Mouse (Mus musculus) retina, embryonic 14.5 days (tissue): ENCODE measurements around the gene Derl2.

Experiments
- DNase-seq: peaks from one replicate; pipeline ENCODE4 v3.0.0-alpha.2; 2015; ENCODE audit warnings: low spot score

The Derl2 gene

DNA sequence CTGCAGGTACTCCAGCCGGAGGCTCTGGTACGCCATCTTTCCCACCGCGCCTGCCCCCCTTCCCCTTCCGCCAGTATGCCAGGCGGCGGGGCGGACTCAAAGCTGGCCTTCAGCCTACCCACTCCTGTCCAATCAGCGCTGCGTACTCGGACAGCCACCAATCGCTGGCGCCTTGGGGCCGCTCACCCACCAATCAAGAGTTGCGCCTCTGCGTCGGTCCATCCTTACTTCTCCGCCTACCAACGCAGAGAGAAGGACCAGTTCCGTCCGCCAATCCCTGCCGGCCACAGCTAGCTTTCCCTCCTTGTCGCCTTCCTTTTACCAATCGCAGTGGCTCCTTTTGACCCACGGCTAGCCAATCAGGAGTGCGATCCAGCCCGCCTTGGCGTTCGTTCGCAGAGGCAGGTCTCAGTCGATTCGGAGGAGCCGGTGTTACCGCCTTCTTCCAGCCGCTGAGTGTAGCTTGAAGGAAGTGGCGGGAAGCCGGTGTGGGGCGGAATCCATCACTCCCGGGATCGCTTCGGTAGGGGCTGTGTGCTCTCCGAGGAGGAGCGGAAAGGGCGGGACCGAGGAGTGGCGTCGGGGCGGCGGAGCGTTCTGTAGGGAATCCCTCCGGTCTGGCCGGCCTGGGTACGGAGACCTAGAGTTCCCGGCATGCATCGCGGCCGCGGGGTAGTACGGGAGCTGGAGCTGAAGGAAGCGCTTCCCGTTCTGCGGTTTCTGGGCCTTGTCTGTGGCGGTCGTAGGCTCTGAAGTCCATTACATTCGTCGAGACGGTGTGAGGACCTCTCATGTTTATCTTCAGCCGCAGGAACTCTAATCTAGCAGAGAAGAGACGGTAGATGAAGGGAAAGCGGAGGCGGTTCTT, at the start of gene Derl2, which contains the start of gene Mis12:
Derl2 (minus strand) TSS at position 641 of the 868 bp plus-strand sequence.
Mis12 (plus strand) TSS at position 411 of the 868 bp plus-strand sequence.
- peak; percentile 99 for DNase-seq

DNA sequence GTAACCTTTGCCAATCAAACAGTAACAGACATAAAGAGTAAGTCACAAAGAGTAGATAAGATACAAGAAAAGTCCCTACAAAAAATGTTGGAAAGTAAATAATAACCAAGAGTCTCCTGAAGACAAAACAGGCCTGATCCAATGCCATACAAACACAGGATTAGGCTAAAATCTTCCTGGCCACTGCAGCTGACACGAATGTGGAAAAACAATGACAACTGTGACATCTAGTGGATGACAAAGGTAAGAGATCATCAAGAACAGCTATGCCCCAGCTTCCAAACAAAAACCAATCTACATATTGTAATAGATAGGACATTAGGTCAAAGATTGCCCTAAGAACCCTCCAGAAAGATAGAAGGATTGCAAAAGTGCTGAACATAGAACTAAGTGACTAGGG, 32.9 kb upstream of the Derl2 start:
- DNase-seq = peak; percentile 79

DNA sequence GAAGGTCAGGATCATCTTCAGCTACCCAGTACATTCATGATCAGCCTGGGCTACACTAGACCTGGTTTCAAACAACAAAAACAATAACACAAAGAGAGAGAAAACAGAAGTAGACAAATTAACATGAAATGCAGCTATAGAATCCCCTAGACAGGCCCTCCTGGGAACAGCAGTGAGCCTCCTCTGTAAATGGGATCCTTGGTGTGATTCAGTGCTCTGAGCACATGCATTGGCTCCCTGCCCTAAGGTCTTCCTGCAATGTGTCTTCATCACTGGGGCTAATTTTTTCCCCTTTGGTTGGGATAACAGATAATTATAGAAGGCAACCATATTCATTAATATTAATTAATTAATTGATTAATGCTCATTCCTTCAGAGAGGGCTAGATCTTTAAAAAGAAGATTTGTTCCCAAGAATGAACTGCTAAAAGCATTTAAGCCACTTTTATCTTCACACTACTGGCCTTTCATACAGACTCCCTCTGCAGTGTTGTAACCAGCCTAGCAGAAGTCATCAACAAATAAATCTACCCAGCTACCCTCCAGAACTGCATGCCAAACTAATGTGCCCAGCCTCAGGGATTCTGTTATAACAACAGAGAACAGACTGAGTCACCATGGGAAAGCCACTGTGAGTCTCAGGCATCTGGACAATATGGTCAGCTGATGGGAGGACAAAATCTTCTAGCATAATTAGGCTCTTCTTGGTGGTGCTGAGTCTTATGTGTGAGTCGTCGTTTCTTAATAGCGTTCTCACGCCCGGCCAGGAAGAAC, 20.1 kb upstream of the Derl2 start:
- no peak for DNase-seq

DNA sequence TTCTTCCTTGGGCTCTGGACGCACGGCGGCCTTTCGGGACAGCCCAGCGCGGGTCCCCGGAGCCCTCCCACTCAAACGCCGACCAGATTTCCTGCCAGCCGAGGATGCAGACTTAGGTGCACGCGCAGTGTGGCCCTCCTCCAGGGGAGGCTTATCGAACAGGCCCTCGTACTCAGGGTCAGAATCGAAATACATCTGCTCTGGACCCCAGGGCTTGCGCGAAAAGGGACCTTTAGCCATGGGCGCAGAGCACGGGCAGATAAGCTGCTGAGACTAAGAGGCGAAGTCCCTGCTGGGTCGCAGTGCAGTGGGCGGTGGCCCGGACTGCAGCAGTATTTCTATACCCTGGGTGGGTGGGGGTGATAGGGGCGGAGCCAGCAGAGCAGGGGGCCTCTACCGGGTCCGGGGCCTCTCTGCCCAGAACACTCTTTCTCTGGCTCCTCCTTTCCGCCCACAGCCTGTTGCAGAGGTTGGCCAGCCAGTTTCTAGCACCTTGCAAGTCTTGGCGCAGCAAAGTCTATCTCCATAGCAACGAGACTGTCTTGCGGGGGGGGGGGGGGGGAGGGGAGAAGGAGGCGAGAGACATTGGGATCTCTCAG, 13.6 kb upstream of the Derl2 start, which contains the start of gene 6330403K07Rik:
6330403K07Rik (minus strand) TSS at position 351 of the 599 bp plus-strand sequence.
- DNase-seq = peak; percentile 89

DNA sequence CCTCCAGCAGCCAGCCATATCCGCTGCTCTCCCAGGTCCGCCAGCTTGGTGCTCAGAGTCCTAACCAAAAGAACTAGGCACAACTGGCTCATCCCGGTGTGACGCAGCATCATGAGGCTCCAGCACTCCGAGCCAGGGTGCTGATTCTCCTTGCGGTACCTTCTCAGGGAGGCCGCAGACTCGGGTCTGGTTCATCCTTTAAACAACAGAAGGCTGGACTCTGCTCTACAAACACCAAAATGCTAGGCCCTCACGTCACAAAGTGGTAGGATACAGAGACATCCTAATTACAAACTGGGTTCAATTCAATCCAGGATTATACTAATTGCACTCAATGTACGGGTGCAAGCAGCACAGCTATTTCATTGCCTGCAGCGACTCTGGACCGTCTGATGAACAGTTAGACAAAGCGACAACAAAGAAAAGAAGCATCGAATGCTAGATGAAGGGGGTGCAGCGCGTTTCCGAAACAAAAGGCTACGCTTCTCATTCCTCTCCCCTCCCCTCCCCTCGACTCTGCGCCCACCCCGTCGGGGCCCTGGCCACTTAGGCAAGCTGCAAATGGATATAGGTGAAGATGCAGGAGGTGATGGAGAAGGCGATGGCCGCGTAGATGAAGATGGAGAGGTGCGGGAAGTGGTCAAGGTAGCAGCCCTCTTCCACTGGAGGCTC, 13.0 kb upstream of the Derl2 start:
- DNase-seq = peak; percentile 59

DNA sequence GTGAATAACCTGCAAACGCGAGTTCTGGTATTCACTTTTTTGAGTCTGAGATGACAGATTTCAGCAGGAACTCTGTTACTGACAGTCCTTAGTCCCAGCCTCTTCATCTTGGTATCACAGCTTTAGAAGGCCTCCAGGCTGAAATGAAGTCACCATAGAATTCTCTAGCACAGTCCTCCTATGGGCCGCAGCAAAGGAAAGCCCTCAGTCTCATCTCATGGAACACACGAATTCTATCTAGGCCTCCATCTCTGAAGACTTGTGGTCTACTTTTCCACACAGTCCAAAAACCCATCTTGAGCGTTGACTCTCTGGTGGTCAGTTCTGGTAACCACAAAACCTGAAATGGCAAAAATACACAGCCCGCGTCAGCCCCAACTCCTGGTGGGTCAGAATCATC, 12.4 kb upstream of the Derl2 start:
- no peak for DNase-seq

DNA sequence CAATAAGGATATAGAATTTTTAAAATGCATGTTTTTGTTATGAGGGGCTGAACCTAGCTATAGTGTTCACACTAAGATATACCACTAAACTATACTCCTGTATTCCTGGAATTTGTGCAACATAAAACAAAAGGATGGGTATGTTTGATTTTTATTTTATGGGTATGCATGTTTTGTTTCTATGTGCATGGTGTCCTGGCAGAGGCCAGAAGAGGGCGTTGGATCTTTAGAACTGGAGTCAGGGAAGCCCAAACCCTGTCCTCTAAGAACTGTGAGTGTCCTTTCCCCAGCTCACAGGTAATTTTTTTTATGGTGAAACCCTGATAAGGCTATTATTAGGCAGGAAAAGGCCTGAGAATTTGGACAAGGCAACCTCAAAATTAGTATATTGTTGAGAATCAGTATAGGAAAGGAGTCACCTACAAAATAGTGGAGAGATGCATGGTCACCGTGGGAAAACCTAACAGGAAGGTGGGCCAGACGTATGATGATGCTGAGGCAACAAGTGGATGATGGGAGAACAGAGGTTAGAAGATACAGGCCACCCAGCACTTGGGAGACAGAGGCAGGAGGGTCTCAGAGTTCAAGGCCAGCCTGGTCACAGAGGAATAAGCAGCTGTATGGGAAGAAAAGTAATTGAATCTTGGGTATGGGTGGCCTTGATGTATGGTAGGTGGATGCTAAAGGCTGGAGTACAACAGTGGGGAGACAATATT, 9.9 kb upstream of the Derl2 start:
- no peak for DNase-seq

DNA sequence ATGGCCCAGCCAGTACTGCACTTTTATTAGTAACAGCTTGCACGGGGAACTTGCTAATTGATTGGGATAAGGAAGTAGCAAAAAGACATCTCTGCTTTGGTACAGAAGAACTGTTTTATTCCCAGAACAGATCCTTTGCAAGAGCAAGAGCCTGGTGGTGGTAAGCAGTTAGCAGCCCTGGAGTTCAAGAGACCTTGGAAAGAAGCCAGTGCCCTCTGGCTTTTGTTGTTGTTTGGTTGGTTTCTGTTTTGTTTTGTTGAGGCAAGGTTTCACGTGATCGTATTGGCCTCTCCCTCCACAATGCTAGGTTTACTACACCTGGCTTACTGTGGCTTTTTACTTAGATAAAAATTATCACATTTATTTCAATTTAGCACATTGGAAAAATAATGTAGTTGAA, 8.6 kb upstream of the Derl2 start:
- DNase-seq = no peak

DNA sequence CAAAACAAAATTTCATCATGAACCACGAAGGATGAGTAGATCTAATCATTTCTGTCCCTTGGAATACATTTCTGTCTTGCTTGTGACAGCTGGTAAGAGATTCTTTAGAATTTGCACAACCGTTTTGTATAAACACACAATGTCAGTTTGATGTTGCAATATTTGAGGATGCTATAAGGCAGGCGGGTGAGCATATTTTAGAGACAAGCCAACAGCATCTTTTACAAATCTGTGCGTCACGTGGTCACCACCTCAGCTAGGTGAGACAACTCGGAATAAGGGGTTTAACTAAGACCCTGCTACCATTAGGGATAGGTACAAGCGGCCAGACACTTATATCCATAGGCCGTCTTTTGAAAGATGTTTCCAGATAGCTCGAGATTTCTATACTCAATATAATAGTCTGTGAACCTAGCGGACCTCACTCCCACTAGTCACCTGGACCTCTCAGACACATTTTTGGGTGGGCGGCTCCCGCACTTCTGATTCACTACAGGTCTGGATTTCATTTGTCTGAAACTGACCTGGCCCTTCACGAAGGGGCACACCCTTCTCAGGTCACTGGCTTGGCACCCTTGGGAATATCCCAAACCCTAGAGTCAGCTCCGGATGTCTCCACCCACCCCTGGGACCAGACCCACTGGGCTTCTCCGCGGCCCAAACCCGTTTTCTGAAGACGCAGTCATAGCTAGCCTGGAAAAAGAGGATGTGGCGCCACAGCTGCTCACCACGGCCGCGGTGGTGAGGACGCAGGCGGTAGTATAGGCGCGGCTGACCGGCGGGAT, 1.0 kb downstream of the Derl2 start:
- peak; percentile 6 for DNase-seq

DNA sequence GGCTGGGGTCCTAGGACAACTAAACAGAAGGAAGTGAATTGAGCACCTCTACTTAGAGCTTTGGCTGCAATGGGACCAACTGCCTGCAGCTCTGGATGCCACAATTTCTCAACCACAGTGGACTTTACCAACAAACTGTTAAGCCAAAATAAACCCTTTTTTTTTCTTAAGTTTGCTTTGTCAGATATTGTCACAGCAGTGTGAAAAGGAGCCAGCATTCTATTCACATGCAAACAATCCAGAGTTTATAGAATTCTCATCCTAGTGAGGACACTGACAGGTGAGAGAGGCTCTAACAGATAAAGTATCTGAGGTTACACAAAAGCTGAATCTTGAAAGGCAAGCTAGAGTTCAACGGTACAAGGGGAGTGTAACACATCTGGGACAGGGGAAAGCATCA, 2.6 kb downstream of the Derl2 start:
- no peak for DNase-seq

DNA sequence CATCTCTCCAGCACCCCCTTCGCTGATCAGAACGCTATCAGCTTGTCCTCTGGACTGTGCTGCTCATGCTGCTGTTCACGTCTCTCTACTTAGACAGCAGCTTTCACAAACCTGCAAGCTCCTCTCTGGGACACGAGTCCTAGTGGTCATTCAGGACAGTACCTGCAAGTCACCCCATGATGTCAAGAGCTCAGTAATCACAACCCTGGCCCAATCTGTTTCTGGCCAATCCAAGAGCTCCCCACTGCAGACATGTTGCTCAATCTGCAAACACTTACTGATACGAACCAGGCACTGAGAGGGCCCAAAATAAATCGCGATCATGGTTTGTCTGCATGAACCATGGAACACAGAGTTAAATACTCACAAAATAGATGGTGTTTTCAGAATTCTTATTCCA, 6.9 kb downstream of the Derl2 start:
- DNase-seq = no peak

DNA sequence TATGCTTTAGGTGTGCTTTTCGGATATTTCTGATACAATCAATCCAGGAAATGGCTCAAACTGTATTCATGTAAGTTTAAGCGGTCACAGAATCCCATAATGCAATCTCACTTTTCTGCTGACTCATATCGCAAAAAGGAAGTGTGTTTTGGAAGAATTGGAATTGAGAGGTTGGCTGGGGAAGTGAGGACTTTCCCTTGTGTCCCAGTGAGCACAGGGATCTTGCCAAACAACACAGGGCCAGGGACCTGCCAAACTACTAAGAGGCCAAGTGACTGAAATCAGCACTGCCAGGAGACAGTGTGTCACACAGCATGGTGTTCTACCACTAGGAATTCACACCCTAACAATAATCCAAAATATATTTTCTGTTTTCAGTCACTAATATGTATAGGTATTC, 11.3 kb downstream of the Derl2 start:
- DNase-seq = no peak

DNA sequence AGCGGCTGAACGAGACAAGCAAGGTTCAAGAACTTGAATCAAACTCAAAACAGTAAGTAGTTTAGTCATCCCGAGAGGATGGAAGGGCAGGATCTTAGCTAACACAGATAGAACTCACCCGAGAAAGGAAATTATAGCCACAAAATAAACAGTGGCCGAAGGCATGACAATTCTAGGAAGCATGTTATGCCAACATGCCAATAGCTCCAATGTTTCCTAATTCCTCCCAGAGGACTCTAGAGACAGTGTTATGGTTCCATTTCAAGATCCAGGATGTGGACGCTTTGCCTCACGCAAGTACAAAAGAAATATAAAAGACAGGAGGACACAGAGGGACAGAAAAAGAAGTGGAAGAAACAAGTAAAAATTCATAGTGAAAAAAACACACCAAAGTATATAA, 11.8 kb downstream of the Derl2 start:
- DNase-seq = no peak

DNA sequence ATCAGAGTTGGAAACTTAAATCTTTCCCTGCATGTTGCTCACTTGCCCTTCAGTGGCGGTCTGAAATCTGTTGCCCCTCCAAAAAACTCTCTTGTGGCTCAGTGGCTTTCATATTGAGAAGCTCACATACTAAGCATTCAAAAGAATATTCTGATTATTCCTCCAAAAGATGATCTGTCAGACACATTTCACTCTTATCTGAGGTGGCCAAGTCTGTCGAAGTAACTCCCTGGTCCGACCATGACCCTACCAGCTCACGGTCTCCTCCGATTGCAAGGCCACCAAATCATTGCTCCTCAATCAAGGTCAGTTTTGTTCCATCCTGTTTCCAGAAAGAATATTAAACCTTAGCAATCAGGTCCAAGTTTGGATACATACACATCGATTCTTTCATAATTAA, 12.6 kb downstream of the Derl2 start:
- DNase-seq = no peak

DNA sequence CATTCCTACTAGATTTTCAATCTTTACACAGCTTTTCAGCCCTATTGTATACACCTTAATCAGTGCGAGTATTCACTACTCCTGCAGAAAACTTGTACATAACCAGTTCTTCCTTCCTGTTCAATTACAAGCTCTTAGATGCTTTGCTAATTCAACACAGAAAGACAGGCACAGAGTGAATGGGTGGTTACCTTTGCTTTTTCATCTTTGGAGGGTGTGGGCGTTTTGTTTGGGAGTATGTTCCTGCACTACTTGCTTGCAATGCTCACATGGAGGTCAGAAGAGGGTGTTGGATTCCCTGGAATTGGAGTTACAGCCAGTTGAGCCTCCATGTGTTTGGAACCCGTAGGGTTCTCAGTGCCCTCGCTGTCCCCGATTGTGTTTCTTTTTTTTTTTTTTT, 14.6 kb downstream of the Derl2 start:
- DNase-seq = no peak

DNA sequence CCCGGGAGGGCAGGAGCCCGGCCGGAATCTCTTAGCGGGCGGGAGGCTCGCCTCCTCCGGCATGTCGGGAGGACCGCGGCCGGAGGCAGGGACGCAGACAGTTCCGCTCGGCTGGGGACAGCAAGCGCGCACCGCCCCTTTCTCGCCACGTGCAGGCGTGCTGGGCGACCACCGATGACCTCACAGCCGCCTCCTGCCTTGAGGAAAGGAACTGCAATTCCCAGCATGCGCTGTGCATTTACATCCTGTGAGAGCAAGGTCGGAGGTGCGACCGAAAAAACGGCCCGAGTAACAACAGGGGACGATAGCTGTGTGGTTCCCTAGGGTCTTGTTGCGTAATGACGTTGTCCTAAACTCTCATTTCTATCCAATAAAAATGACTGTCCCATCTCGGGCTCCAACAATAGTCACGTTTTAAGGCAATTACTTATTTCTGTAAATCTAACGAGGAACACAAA, 15.3 kb downstream of the Derl2 start, which contains the start of gene Dhx33:
Dhx33 (minus strand) TSS at position 122 of the 458 bp plus-strand sequence.
- DNase-seq = peak; percentile 98

DNA sequence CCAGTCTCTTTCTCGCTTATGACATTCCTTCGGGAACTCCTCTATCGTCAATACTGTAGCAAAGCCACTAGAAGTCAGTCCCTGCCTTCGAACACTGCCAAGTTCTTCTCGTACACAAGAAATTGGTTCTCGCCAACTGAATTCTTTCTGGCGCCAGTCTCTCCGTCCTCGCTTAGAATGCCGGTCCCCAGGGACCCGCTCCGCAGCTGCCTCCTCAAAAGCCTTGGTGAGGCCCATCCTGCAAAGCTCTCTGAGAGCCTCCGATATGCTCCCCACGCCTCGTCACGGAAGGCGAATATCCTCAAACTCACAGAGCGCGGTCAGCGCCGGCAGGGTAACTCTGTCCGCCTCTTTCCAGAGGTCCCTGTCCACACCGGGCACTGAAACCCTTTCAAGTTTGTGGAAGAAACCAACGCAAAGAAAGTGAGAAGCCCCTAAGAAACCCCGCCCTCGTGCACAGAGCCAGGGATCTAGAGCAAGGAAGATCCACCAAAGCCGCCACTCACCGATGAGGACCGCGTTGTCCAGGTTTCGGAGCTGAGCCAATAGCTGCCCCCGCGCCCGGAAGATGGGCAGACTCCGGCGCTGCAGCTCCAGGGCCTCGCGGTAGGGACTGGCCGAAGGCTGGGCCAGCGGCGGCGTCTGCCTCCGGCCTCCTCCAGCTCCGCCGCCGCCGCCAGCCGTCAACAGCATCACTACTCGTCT, 15.9 kb downstream of the Derl2 start:
- DNase-seq = peak; percentile 57

DNA sequence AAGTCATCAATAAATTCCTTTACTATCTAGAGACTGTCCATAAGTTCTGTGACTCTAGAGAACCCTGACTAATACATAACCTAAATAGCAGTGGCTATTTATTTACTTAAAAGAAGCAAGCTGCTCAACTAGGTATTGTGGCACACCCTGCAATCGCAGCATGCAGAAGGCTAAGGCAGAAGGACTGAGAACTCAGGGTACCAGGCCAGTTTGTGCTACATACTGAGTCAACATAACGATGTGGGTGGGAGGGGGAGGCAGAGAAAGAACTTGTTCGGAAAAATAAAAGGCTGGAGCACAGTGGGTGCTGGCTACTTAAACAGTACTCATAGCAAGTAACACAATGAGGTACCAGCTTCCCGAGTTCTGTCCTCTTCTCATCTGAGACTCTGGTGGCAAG, 18.5 kb downstream of the Derl2 start:
- no peak for DNase-seq

DNA sequence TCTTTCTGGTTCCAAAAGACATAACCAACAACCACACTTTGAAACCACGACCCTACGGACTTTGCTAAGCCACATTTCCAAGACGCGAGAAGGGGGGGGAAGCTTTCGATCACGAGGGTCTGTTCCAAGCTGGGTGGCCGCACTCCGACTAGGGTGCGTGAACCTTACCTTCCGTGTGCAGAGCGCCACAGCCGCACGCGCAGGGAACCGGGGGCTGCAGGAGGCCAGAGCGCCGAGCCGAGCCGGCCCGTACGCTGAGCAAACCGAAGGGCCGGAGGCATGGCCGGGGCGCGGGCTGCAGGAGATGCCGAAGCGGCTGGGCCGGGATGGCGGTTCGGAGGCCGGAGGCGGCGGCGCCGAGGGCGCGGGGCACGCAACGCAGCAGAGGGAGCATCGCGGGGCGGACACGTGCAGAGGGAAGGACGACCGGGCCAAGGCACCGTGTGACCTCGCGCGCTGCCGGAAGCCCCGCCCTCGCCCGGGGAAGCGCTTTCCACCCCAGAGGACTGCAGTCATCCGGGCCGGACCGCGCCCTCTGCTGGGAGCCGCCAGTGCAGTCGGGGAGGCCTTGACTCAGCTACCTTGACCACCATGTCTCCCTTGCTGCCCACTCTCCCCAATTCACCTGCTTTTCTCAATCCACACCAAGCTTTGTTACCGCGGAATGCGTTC, 36.9 kb downstream of the Derl2 start, which contains the start of gene C1qbp:
C1qbp (minus strand) TSS at position 470 of the 672 bp plus-strand sequence.
- DNase-seq = peak; percentile 96
